Mouse (Mus musculus) testis, adult 2 months (tissue): Measurements from ENCODE around the gene Tmem143.

ENCODE experiments used
- CTCF ChIP-seq: fragments of 200-500 bp; IDR thresholded peaks from 2 replicates; pipeline ENCODE4 v1.5.1; 2012; ENCODE audit warnings: low read depth, mild to moderate bottlenecking, inconsistent platforms, low read length, moderate library complexity; ENCODE audit not compliant: control insufficient read depth, insufficient read depth, insufficient replicate concordance
- POLR2A ChIP-seq: fragments of 200-500 bp; IDR thresholded peaks from 2 replicates; pipeline ENCODE4 v1.6.1; 2012; ENCODE audit warnings: low read depth, mild to moderate bottlenecking, inconsistent platforms, low read length, moderate library complexity; ENCODE audit not compliant: control insufficient read depth

DNA sequence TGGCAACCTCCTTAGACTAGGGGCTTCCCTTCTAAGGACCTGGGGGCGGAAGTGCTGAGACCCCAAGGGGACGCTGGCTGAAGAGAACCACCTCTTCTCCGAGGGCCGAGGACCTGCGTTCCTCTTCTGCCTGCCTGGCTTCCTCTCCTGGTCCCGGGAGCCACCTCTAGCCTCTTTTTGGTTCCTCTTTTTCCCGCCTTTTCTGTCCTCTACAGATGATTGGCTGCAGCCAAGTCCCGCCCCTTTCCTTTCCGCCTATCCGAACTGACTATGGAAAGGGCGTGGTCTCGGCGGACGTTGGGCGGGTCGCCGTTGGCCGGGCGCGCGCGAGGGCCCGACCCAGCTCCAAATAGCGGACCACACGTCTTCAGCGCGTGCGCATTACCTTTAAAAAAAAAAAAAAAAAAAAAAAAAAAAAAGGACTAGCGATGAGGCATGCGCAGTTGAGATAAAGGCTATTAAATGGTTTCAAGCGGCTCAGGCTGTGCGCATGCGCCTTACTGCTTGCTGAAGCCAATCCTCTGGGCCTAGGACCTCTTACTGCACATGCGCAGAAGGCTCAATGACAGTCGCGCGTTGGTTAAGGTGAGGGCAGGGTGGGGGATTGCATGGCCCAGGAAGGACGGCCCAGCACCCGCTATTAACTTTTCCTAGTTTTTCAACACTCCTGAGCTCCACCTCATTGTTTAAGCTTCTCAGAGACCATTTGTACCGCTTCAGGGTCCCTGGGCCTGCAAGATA, at the start of gene Tmem143, which contains the start of gene Syngr4:
- TF ChIP-seq CTCF: 0 out of 2 replicates have a peak, but pooled peaks have one; percentile 1
- peak; percentile 83; the same call in 1 of the 2 replicates for TF ChIP-seq POLR2A
